Mouse (Mus musculus): ENCODE measurements around the gene Ppp4r3a.
"Not testable (repeated sequence)": the region's sequence is repeated elsewhere in the genome, so short reads cannot be mapped to it uniquely, and the experiment has no call there.

Gene Ppp4r3a

GRCm38 (mm10) chr12:101028247-101028953, 55.1 kb downstream of the Ppp4r3a start:
- DNase-seq = no peak

- DNase-seq = no peak
Measured at GRCm38 (mm10) chr12:101027451-101028246, 55.9 kb downstream of the Ppp4r3a start.

- DNase-seq = no peak
Measured at GRCm38 (mm10) chr12:101026946-101027345, 56.6 kb downstream of the Ppp4r3a start.

GRCm38 (mm10) chr12:101026518-101026917, 57.0 kb downstream of the Ppp4r3a start:
- no peak for DNase-seq

- DNase-seq = no peak
Measured at GRCm38 (mm10) chr12:101026025-101026424, 57.5 kb downstream of the Ppp4r3a start.

- no peak for DNase-seq
Measured at GRCm38 (mm10) chr12:101025379-101025778, 58.1 kb downstream of the Ppp4r3a start.

- no peak for DNase-seq
Measured at GRCm38 (mm10) chr12:101024824-101025223, 58.7 kb downstream of the Ppp4r3a start.

- no peak for DNase-seq
Measured at GRCm38 (mm10) chr12:101023143-101023542, 60.4 kb downstream of the Ppp4r3a start.

GRCm38 (mm10) chr12:101022353-101022752, 61.1 kb downstream of the Ppp4r3a start:
- no peak for DNase-seq

- no peak for DNase-seq
Measured at GRCm38 (mm10) chr12:101021484-101022226, 61.8 kb downstream of the Ppp4r3a start.

GRCm38 (mm10) chr12:101020210-101021015, 63.1 kb downstream of the Ppp4r3a start:
- no peak for DNase-seq

GRCm38 (mm10) chr12:101019443-101019842, 64.1 kb downstream of the Ppp4r3a start:
- no peak for DNase-seq

GRCm38 (mm10) chr12:101019031-101019430, 64.5 kb downstream of the Ppp4r3a start:
- DNase-seq = no peak

- DNase-seq = peak; percentile 45
Measured at GRCm38 (mm10) chr12:101017971-101018371, 65.5 kb downstream of the Ppp4r3a start.

- DNase-seq = no peak
Measured at GRCm38 (mm10) chr12:101016412-101016928, 67.0 kb downstream of the Ppp4r3a start.

GRCm38 (mm10) chr12:101015926-101016325, 67.6 kb downstream of the Ppp4r3a start:
- peak; percentile 46 for DNase-seq

GRCm38 (mm10) chr12:101015165-101015560, 68.3 kb downstream of the Ppp4r3a start:
- no peak for DNase-seq

- DNase-seq = no peak
Measured at GRCm38 (mm10) chr12:101014549-101015164, 68.8 kb downstream of the Ppp4r3a start.

GRCm38 (mm10) chr12:101013668-101014067, 69.8 kb downstream of the Ppp4r3a start:
- DNase-seq = not testable (repeated sequence)

GRCm38 (mm10) chr12:101013078-101013665, 70.3 kb downstream of the Ppp4r3a start:
- no peak for DNase-seq

All from lung, postnatal 14 days (tissue).